Mouse (Mus musculus): Measurements from ENCODE around the gene Vps18. TPM values are rescaled to one million over a fixed set of nuclear protein-coding genes. Genes with fewer than 3 reads are reported as not detected.
A peak's percentile ranks its signal among the peaks of the same experiment; 100 is the strongest.

Gene Vps18
- polyA plus RNA-seq, 1 experiment from 2014 or later = 17.8 TPM

GRCm38 (mm10) chr2:119336002-119336401 lies 47.5 kb downstream of the Vps18 start:
- Histone ChIP-seq H3K27me3 (ENCODE audit: control insufficient read depth, insufficient read depth, low read length) (peaks cover 9% of the 10 kb centered on the region), H3K27ac (ENCODE audit: low read depth, low read length) (no peak overlapping the region)
- ATAC-seq (ENCODE audit: insufficient read depth, low FRiP score, low TSS enrichment) = no peak

DNA sequence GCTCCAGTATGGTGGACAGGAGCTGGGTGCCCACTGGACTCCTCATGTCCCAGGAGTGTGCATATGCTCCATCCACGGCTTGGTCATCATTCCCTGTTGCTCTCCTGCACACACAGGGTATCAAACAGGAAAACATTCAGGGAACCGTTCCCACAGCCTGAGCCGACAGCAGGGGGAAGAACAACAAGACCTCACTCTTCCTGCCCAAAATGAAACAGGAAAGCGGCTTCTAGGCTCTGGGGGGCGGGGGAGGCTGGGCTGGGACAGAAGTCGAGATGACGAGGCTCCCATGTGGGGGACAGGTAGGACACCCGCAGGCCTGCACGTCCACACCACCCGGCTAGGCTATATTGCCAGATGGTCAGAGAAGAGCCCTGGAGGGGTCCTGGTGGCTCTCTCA lies 47.9 kb downstream of the Vps18 start:
- DNase-seq (ENCODE audit: low spot score) (peak; percentile 9), ATAC-seq (ENCODE audit: insufficient read depth, low FRiP score, low TSS enrichment) (no peak)
- H3K27me3 ChIP-seq (ENCODE audit: control insufficient read depth, insufficient read depth, low read length) = peaks cover 5% of the 10 kb centered on the region
- no peak overlapping the region for H3K27ac ChIP-seq (ENCODE audit: low read depth, low read length)
- H3K4me2 ChIP-seq (ENCODE audit: low read depth) = no peak overlapping the region
- no peaks in the 10 kb centered on the region for H3K36me3 ChIP-seq (ENCODE audit: control insufficient read depth, insufficient read depth, low read length)
- 71% methylated on average over 10 of the region's 10 CpGs for WGBS
- no peak overlapping the region for H3K9ac ChIP-seq (ENCODE audit: low read length)
- H3K4me1 ChIP-seq (ENCODE audit: control insufficient read depth, insufficient read depth, low read length) = peaks cover 4% of the 10 kb centered on the region; the same call in 1 of the 2 replicates
- no peak overlapping the region for H3K4me3 ChIP-seq (ENCODE audit: low read depth, low read length)
- no peaks in the 10 kb centered on the region for H3K9me3 ChIP-seq (ENCODE audit: control insufficient read depth, low read length)

More at GRCm38 (mm10) chr2:119336002-119336401, 47.5 kb downstream of the Vps18 start:
- H3K4me3 ChIP-seq (ENCODE audit: low read depth, low read length) = no peak overlapping the region
- no peak overlapping the region for H3K4me2 ChIP-seq (ENCODE audit: low read depth)
- peaks cover 4% of the 10 kb centered on the region; the same call in 1 of the 2 replicates for H3K4me1 ChIP-seq (ENCODE audit: control insufficient read depth, insufficient read depth, low read length)
- no peaks in the 10 kb centered on the region for H3K36me3 ChIP-seq (ENCODE audit: control insufficient read depth, insufficient read depth, low read length)
- 63% methylated on average over 2 of the region's 2 CpGs for WGBS
- no peaks in the 10 kb centered on the region for H3K9me3 ChIP-seq (ENCODE audit: control insufficient read depth, low read length)
- H3K9ac ChIP-seq (ENCODE audit: low read length) = no peak overlapping the region
- DNase-seq (ENCODE audit: low spot score) = peak; percentile 3

GRCm38 (mm10) chr2:119337425-119338265 lies 49.1 kb downstream of the Vps18 start:
- WGBS = 9% methylated on average over 48 of the region's 60 CpGs

GRCm38 (mm10) chr2:119344537-119345138 lies 56.1 kb downstream of the Vps18 start:
- Histone ChIP-seq H3K36me3 (ENCODE audit: control insufficient read depth, insufficient read depth, low read length) (no peaks in the 10 kb centered on the region), H3K27me3 (ENCODE audit: control insufficient read depth, insufficient read depth, low read length) (no peaks in the 10 kb centered on the region), H3K9ac (ENCODE audit: low read length) (no peak overlapping the region), H3K9me3 (ENCODE audit: control insufficient read depth, low read length) (no peaks in the 10 kb centered on the region), H3K27ac (ENCODE audit: low read depth, low read length) (no peak overlapping the region), H3K4me2 (ENCODE audit: low read depth) (no peak overlapping the region), H3K4me1 (ENCODE audit: control insufficient read depth, insufficient read depth, low read length) (no peaks in the 10 kb centered on the region), H3K4me3 (ENCODE audit: low read depth, low read length) (no peak overlapping the region)
- WGBS = 60% methylated on average over 6 of the region's 6 CpGs
- DNase-seq (ENCODE audit: low spot score) = no peak
- ATAC-seq (ENCODE audit: insufficient read depth, low FRiP score, low TSS enrichment) = no peak

More at GRCm38 (mm10) chr2:119337425-119338265, 49.1 kb downstream of the Vps18 start:
- DNase-seq (ENCODE audit: low spot score) (peak; percentile 89), ATAC-seq (ENCODE audit: insufficient read depth, low FRiP score, low TSS enrichment) (peak; percentile 79)
- Histone ChIP-seq H3K4me1 (ENCODE audit: control insufficient read depth, insufficient read depth, low read length) (peaks cover 4% of the 10 kb centered on the region; the same call in 1 of the 2 replicates), H3K36me3 (ENCODE audit: control insufficient read depth, insufficient read depth, low read length) (no peaks in the 10 kb centered on the region), H3K9me3 (ENCODE audit: control insufficient read depth, low read length) (no peaks in the 10 kb centered on the region), H3K27me3 (ENCODE audit: control insufficient read depth, insufficient read depth, low read length) (no peaks in the 10 kb centered on the region; the same call in 1 of the 2 replicates), H3K4me2 (ENCODE audit: low read depth) (peak overlapping the region; percentile 79), H3K27ac (ENCODE audit: low read depth, low read length) (peak overlapping the region; percentile 63), H3K9ac (ENCODE audit: low read length) (peak overlapping the region; percentile 89), H3K4me3 (ENCODE audit: low read depth, low read length) (peak overlapping the region; percentile 59)

Other genes starting within 250 kb of the Vps18 start
- gene Knl1, start 241.6 kb upstream of the Vps18 start, polyA plus RNA-seq (2014; fragmentation: Nextera tagmentation; extraction: Ambion mirVana) = 33.2 and 36.0 TPM in 2 replicates
- 56.9 and 61.4 TPM in 2 replicates for gene Rad51, start 175.9 kb upstream of the Vps18 start, polyA plus RNA-seq (2014; fragmentation: Nextera tagmentation; extraction: Ambion mirVana)
- gene Rmdn3, start 131.7 kb upstream of the Vps18 start, polyA plus RNA-seq (2014; fragmentation: Nextera tagmentation; extraction: Ambion mirVana) = 41.3 and 49.9 TPM in 2 replicates
- gene Gchfr, start 121.0 kb upstream of the Vps18 start, polyA plus RNA-seq (2014; fragmentation: Nextera tagmentation; extraction: Ambion mirVana) = 3.2 and 3.7 TPM in 2 replicates
- 0.17 and 0.20 TPM in 2 replicates for gene Gm14137, start 114.2 kb upstream of the Vps18 start, polyA plus RNA-seq (2014; fragmentation: Nextera tagmentation; extraction: Ambion mirVana)
- 43.0 and 52.5 TPM in 2 replicates for gene Zfyve19, start 80.1 kb upstream of the Vps18 start, polyA plus RNA-seq (2014; fragmentation: Nextera tagmentation; extraction: Ambion mirVana)
- 19.4 and 20.3 TPM in 2 replicates for gene Dnajc17, start 79.9 kb upstream of the Vps18 start, polyA plus RNA-seq (2014; fragmentation: Nextera tagmentation; extraction: Ambion mirVana)
- not detected in 2 replicates for gene Ppp1r14d, start 58.8 kb upstream of the Vps18 start, polyA plus RNA-seq (2014; fragmentation: Nextera tagmentation; extraction: Ambion mirVana)
- 2.7 and 2.8 TPM in 2 replicates for gene Spint1, start 51.4 kb upstream of the Vps18 start, polyA plus RNA-seq (2014; fragmentation: Nextera tagmentation; extraction: Ambion mirVana)
- gene Rhov, start 17.5 kb upstream of the Vps18 start, polyA plus RNA-seq (2014; fragmentation: Nextera tagmentation; extraction: Ambion mirVana) = 2.3 and 2.4 TPM in 2 replicates
- 3.1 and 3.8 TPM in 2 replicates for gene Dll4, start 37.0 kb downstream of the Vps18 start, polyA plus RNA-seq (2014; fragmentation: Nextera tagmentation; extraction: Ambion mirVana)
- 0.95 and 1.3 TPM in 2 replicates for gene Chac1, start 62.5 kb downstream of the Vps18 start, polyA plus RNA-seq (2014; fragmentation: Nextera tagmentation; extraction: Ambion mirVana)
- 4.5 and 4.6 TPM in 2 replicates for gene Ino80, start 188.9 kb downstream of the Vps18 start, polyA plus RNA-seq (2014; fragmentation: Nextera tagmentation; extraction: Ambion mirVana)

All from neural tube, embryonic 11.5 days (tissue).